In genomic region chrX:157107747-157108146, GRCm38 (mm10) we compare ENCODE assay signal across 31 mouse cellular contexts.
"Had no signal": no experiment of that assay in that cellular context is flagged by ENCODE, and none has a peak within 500 bp of the region (broad histone marks: within the 10 kb centered on the region; RNA-seq: fewer than 3 reads in every experiment).

No protein-coding gene starts in this region.

- ATAC-seq: liver, embryonic 12.5 days; liver, postnatal 0 days; lung, postnatal 0 days; midbrain, embryonic 13.5 days; midbrain, embryonic 15.5 days; midbrain, embryonic 16.5 days had no signal

- H3K4me3 ChIP-seq: limb, embryonic 10.5 days; limb, embryonic 12.5 days; limb, embryonic 13.5 days; limb, embryonic 15.5 days; liver, embryonic 12.5 days; liver, embryonic 13.5 days; liver, embryonic 15.5 days; lung, embryonic 15.5 days; megakaryocyte, embryonic 14.5 days; midbrain, embryonic 10.5 days; midbrain, embryonic 12.5 days; midbrain, embryonic 13.5 days; midbrain, embryonic 15.5 days; myocyte had no signal

- H3K9ac ChIP-seq: limb, embryonic 12.5 days; limb, embryonic 13.5 days; limb, embryonic 15.5 days; liver, embryonic 12.5 days; liver, embryonic 13.5 days; liver, embryonic 14.5 days; liver, embryonic 15.5 days; liver, postnatal 0 days; lung, embryonic 14.5 days; lung, embryonic 15.5 days; midbrain, embryonic 12.5 days; midbrain, embryonic 13.5 days; midbrain, embryonic 15.5 days had no signal

- DNase-seq: left cerebral cortex, postnatal 4 days; liver; liver, embryonic 13.5 days; liver, postnatal 0 days; lung, adult 18-20 months; lung, adult 2 months; lung, embryonic 14.5 days; lung, postnatal 10 days; lung, postnatal 14 days; lung, postnatal 36 days; lung, postnatal 4 days; midbrain, embryonic 14.5 days had no signal

- H3K27ac ChIP-seq: limb, embryonic 10.5 days; limb, embryonic 12.5 days; limb, embryonic 13.5 days; limb, embryonic 15.5 days; liver, embryonic 12.5 days; liver, embryonic 13.5 days; liver, embryonic 14.5 days; liver, embryonic 15.5 days; lung, embryonic 15.5 days; macrophage; midbrain, embryonic 10.5 days; midbrain, embryonic 12.5 days; midbrain, embryonic 13.5 days; midbrain, embryonic 15.5 days had no signal

- H3K27me3 ChIP-seq: limb, embryonic 12.5 days; limb, embryonic 13.5 days; limb, embryonic 15.5 days; liver, embryonic 12.5 days; liver, embryonic 13.5 days; liver, embryonic 15.5 days; lung, embryonic 15.5 days; megakaryocyte, embryonic 14.5 days; midbrain, embryonic 12.5 days; midbrain, embryonic 13.5 days; midbrain, embryonic 15.5 days had no signal

- H3K36me3 ChIP-seq: limb, embryonic 10.5 days; limb, embryonic 12.5 days; limb, embryonic 13.5 days; limb, embryonic 15.5 days; liver, embryonic 12.5 days; liver, embryonic 13.5 days; liver, embryonic 15.5 days; lung, embryonic 15.5 days; midbrain, embryonic 10.5 days; midbrain, embryonic 12.5 days; midbrain, embryonic 13.5 days; midbrain, embryonic 15.5 days had no signal

- H3K4me1 ChIP-seq: limb, embryonic 10.5 days; limb, embryonic 12.5 days; limb, embryonic 13.5 days; limb, embryonic 15.5 days; liver, embryonic 12.5 days; liver, embryonic 13.5 days; liver, embryonic 15.5 days; lung, embryonic 15.5 days; megakaryocyte, embryonic 14.5 days; midbrain, embryonic 10.5 days; midbrain, embryonic 12.5 days; midbrain, embryonic 13.5 days; midbrain, embryonic 15.5 days had no signal

- H3K4me2 ChIP-seq: limb, embryonic 12.5 days; limb, embryonic 13.5 days; limb, embryonic 15.5 days; liver, embryonic 11.5 days; liver, embryonic 12.5 days; liver, embryonic 13.5 days; liver, embryonic 15.5 days; lung, embryonic 14.5 days; lung, embryonic 15.5 days; midbrain, embryonic 11.5 days; midbrain, embryonic 12.5 days; midbrain, embryonic 13.5 days; midbrain, embryonic 15.5 days had no signal

- H3K9me3 ChIP-seq: limb, embryonic 10.5 days; limb, embryonic 12.5 days; limb, embryonic 13.5 days; limb, embryonic 15.5 days; liver, embryonic 12.5 days; liver, embryonic 13.5 days; liver, embryonic 15.5 days; lung, embryonic 15.5 days; midbrain, embryonic 10.5 days; midbrain, embryonic 12.5 days; midbrain, embryonic 13.5 days; midbrain, embryonic 15.5 days had no signal
